In the genomic region with DNA sequence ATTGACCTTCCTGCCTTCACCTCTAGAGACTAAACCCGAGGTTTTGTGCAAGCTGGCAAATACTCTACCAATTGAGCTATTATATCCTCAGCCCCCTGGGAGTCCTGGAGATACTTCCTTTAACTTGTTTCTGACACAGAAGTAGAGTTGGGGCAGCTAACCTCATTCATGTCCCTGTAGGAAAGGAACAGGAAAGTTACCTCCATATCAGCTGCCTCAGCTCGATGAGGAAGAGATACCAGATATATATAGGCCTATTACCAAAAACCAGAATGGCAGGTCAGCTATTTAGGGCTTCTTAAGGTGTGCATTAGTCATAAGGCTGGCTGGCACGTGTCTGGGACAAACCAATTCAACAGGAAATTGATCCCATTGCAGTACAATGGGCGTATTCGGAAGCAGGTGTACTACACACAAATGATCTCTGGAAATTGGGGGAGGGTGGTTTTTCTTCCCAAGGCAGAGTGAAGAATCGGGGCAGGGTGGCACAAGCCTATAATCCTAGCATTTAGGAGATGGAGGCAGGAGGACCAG, we compare ENCODE assay signal across 31 mouse cellular contexts. TPM values are rescaled to one million over a fixed set of nuclear protein-coding genes. Genes with fewer than 3 reads are reported as not detected.
DNase-seq lines count a peak whose midpoint lies in the region; TF ChIP-seq lines count a peak whose summit lies in the region.
"Had no signal": no experiment of that assay in that cellular context is flagged by ENCODE, and none has a peak within 500 bp of the region (broad histone marks: within the 10 kb centered on the region; RNA-seq: fewer than 3 reads in every experiment).

No protein-coding gene starts in this region.

- dilution Hi-C loops in CH12.LX (cut with MboI; ENCODE audit: extremely low pct_ligation_motif_present, extremely low pct_unique_long_range_greater_than_20kb, low sequenced_read_pairs), result no loop called here

- H3K27me3 ChIP-seq in CH12.LX (replicated peaks), result no peaks in the 10 kb centered on the region
- H3K27me3 ChIP-seq: embryonic facial prominence, embryonic 15.5 days; forebrain, embryonic 13.5 days; heart, embryonic 13.5 days; Patski had no signal

- intact Hi-C loops in left cerebral cortex, postnatal 36 days (cut with DNase I), result no loop called here

- TF ChIP-seq RAD21 in CH12.LX (IDR thresholded peaks at IDR 0.05; ENCODE audit: low read depth, low read length), result no peak

- no peak for TF ChIP-seq CTCF in CH12.LX (conservative IDR thresholded peaks at IDR 0.05 in 1 of 2, IDR thresholded peaks at IDR 0.05 in 1 of 2; ENCODE audit: low read depth in 2 of 2, low read length in 2 of 2)

- no peak overlapping the region for H3K9ac ChIP-seq in CH12.LX (ENCODE audit: insufficient read depth, low read depth)
- H3K9ac ChIP-seq: embryonic facial prominence, embryonic 15.5 days; forebrain, embryonic 13.5 days; hindbrain, embryonic 14.5 days had no signal

- no peaks in the 10 kb centered on the region for H3K9me3 ChIP-seq in CH12.LX (replicated peaks; ENCODE audit: low read length)
- H3K9me3 ChIP-seq: embryonic facial prominence, embryonic 15.5 days; forebrain, embryonic 13.5 days; heart, embryonic 10.5 days; heart, embryonic 13.5 days had no signal

- no peak overlapping the region for H3K4me3 ChIP-seq in CH12.LX (replicated peaks in 1 of 3; ENCODE audit: low read depth in 2 of 3, low read length in 2 of 3, poor library complexity in 1 of 3)
- H3K4me3 ChIP-seq: embryonic facial prominence, embryonic 15.5 days; forebrain, embryonic 13.5 days; heart, adult 2 months; heart, embryonic 10.5 days; heart, embryonic 13.5 days had no signal

- in situ Hi-C loops in CH12.LX (cut with MboI; ENCODE audit: low pct_ligation_motif_present, low pct_unique_long_range_greater_than_20kb, low sequenced_read_pairs), result no loop called here

- peaks cover 18 to 22% of the 10 kb centered on the region in 2 experiments for H3K4me1 ChIP-seq in CH12.LX (ENCODE audit: control insufficient read depth in 1 of 2, insufficient read depth in 2 of 2)

- no peaks in the 10 kb centered on the region for H3K79me2 ChIP-seq in CH12.LX (replicated peaks; ENCODE audit: control insufficient read depth, extremely low read depth, insufficient read depth, poor library complexity, severe bottlenecking)

- no peak for TF ChIP-seq POLR2A in CH12.LX (IDR thresholded peaks at IDR 0.05; ENCODE audit: low read depth, low read length)

- peak; percentile 19 to 47 for DNase-seq in urinary bladder, adult 18-20 months (ENCODE audit: low spot score in 2 of 2)
- no peak for DNase-seq in urinary bladder, postnatal 10 days (ENCODE audit: low spot score)
- DNase-seq in CH12.LX (ENCODE audit: extremely low read depth), result peak; percentile 15
- peak; percentile 82 for DNase-seq in fat pad, adult 2 months (ENCODE audit: extremely low read depth, low read depth, low spot score)
- DNase-seq in cerebellum, postnatal 14 days, result no peak
- DNase-seq in left cerebral cortex, postnatal 36 days (ENCODE audit: low spot score in 2 of 2), result no peak
- DNase-seq: adrenal gland, postnatal 10 days; adrenal gland, postnatal 36 days; cerebellum, adult 11 months; cerebellum, adult 2 months; cerebellum, adult 9-11 months; cerebellum, postnatal 36 days; embryo, embryonic 11 days; gastrocnemius, postnatal 10 days; gastrocnemius, postnatal 36 days; heart, adult 2 months; heart, postnatal 14 days; heart, postnatal 4 days had no signal

- H3K4me2 ChIP-seq in CH12.LX (ENCODE audit: insufficient read depth, low read depth, poor library complexity, severe bottlenecking), result no peak overlapping the region
- H3K4me2 ChIP-seq: embryonic facial prominence, embryonic 15.5 days; forebrain, embryonic 13.5 days; heart, embryonic 13.5 days; hindbrain, embryonic 14.5 days had no signal

- no peak overlapping the region for H3K27ac ChIP-seq in CH12.LX (ENCODE audit: insufficient read depth, low read depth)
- H3K27ac ChIP-seq: embryonic facial prominence, embryonic 15.5 days; forebrain, embryonic 13.5 days; heart, embryonic 10.5 days; hindbrain, embryonic 14.5 days; hindbrain, postnatal 0 days had no signal

- peak; percentile 43 for TF ChIP-seq EP300 in CH12.LX (IDR thresholded peaks at IDR 0.05; ENCODE audit: low read length)

- no peaks in the 10 kb centered on the region for H3K36me3 ChIP-seq in CH12.LX (replicated peaks in 1 of 2; ENCODE audit: control insufficient read depth in 1 of 2, insufficient read depth in 1 of 2, low read length in 1 of 2)
- H3K36me3 ChIP-seq: embryonic facial prominence, embryonic 15.5 days; G1E; heart, embryonic 10.5 days; heart, embryonic 13.5 days had no signal

TF ChIP-seq in CH12.LX, 34 proteins besides CTCF, POLR2A, EP300 and RAD21:
- TF ChIP-seq TBP (conservative IDR thresholded peaks at IDR 0.05; ENCODE audit: low read depth, low read length), result no peak
- TF ChIP-seq NRF1 (IDR thresholded peaks at IDR 0.05; ENCODE audit: low read depth, low read length), result no peak
- TF ChIP-seq ZKSCAN1 (IDR thresholded peaks at IDR 0.05; ENCODE audit: borderline replicate concordance, low read depth, low read length), result no peak
- no peak for TF ChIP-seq E2F4 (IDR thresholded peaks at IDR 0.05; ENCODE audit: insufficient replicate concordance, low read depth, low read length)
- peak; percentile 75; the same call in 1 of the 2 replicates for TF ChIP-seq MEF2A (IDR thresholded peaks at IDR 0.05; ENCODE audit: borderline replicate concordance, low read depth, low read length)
- no peak for TF ChIP-seq MYC (IDR thresholded peaks at IDR 0.05; ENCODE audit: low read depth, low read length)
- TF ChIP-seq ELF1 (IDR thresholded peaks at IDR 0.05; ENCODE audit: low read depth, low read length), result no peak
- TF ChIP-seq BHLHE40 (IDR thresholded peaks at IDR 0.05; ENCODE audit: low read depth, low read length), result peak; percentile 91
- 0 out of 2 replicates have a peak, but pooled peaks have one; percentile 38 for TF ChIP-seq IRF4 (IDR thresholded peaks at IDR 0.05; ENCODE audit: low read depth, low read length)
- TF ChIP-seq ETS1 (conservative IDR thresholded peaks at IDR 0.05; ENCODE audit: low read depth, low read length), result peak; percentile 43; the same call in 1 of the 2 replicates
TF ChIP-seq in CH12.LX: peak in this region for 4.

RNA-seq across cellular contexts. Expression of a gene that starts 42.4 kb away (rescaled TPM):
- total RNA-seq in CH12.LX (2012; rRNA removed), result 8.3 and 8.6 TPM in 2 replicates
- 4.6 and 6.2 TPM in 2 replicates for total RNA-seq in CH12.LX (2014; rRNA removed)
- 7.0 and 7.7 TPM in 2 replicates for polyA plus RNA-seq in CH12.LX (2012; ENCODE audit: insufficient read length, low read depth)
- total RNA-seq in left cerebral cortex, postnatal 36 days (2021), result 10 to 100 TPM; 33.1 to 41.7 TPM

RNA-seq across cellular contexts. Expression of a gene that starts 48.6 kb away (rescaled TPM):
- not detected in 2 replicates for total RNA-seq in CH12.LX (2012; rRNA removed)
- not detected in 2 replicates for total RNA-seq in CH12.LX (2014; rRNA removed)
- polyA plus RNA-seq in CH12.LX (2012; ENCODE audit: insufficient read length, low read depth), result not detected in 2 replicates
- under 1 TPM in 1 of 2 experiments, not detected in 1; 0.17 TPM for total RNA-seq in left cerebral cortex, postnatal 36 days (2021)
- total RNA-seq: adrenal gland, adult 18-20 months; gastrocnemius, adult 18-20 months; gastrocnemius, postnatal 10 days; gastrocnemius, postnatal 36 days; granulocyte monocyte progenitor cell, adult 5-6 weeks; heart, adult 2 months; heart, postnatal 14 days; heart, postnatal 4 days had no signal
- polyA plus RNA-seq: G1E; heart, adult 2 months; heart, embryonic 16.5 days; inflammation-experienced regulatory T-cells, adult 6 months; Patski had no signal

Comparison
In these comparisons a context has a peak if more than half of its experiments do, and no peak if none do; other contexts are left out.
1. DNase-seq: peak in urinary bladder, adult 18-20 months (2 of 2), CH12.LX (single experiment) and fat pad, adult 2 months (single experiment); none in urinary bladder, postnatal 10 days (single experiment), cerebellum, postnatal 14 days (0 of 2) and left cerebral cortex, postnatal 36 days (0 of 2).